Mouse (Mus musculus): ENCODE measurements around the gene Naaladl2. TPM values are rescaled to one million over a fixed set of nuclear protein-coding genes. Genes with fewer than 3 reads are reported as not detected.

Naaladl2 gene
- polyA plus RNA-seq, 1 experiment from 2014 or later = 3.3 TPM

DNA sequence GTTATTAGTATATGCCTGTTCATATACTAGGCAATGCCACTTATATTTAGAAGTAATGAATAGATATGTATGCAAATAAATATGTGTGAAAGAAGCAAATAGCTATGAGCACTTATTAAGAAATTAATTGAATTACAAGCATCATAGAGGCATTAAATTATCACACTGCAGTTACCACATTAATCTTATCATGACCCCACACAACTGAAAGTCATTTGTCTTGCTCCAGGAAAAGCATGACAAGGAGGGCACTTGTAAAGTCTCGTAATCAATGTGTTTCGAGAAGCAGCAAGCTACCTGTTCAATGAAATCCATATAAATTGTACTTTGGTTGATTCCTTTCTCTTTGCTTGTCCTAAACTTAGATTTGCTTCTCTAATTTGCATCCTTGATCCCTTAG, 1030.7 kb downstream of the Naaladl2 start:
- no peaks in the 10 kb centered on the region for H3K36me3 ChIP-seq (ENCODE audit: control insufficient read depth, insufficient read depth, low read length)
- WGBS = 79% methylated on average over 2 of the region's 2 CpGs
- no peak for ATAC-seq (ENCODE audit: low read depth)
- DNase-seq (ENCODE audit: low spot score) = no peak
- H3K4me1 ChIP-seq (ENCODE audit: control insufficient read depth, insufficient read depth, low read length) = no peaks in the 10 kb centered on the region
- H3K4me2 ChIP-seq (ENCODE audit: low read depth, low read length) = no peak overlapping the region
- H3K27me3 ChIP-seq (replicated peaks; ENCODE audit: control insufficient read depth, insufficient read depth, low read length) = no peaks in the 10 kb centered on the region
- H3K27ac ChIP-seq (replicated peaks; ENCODE audit: low read depth, low read length) = no peak overlapping the region
- H3K4me3 ChIP-seq (ENCODE audit: low read depth, low read length) = no peak overlapping the region
- no peaks in the 10 kb centered on the region for H3K9me3 ChIP-seq (ENCODE audit: control insufficient read depth, low read length)
- H3K9ac ChIP-seq (ENCODE audit: low read depth, low read length) = no peak overlapping the region

DNA sequence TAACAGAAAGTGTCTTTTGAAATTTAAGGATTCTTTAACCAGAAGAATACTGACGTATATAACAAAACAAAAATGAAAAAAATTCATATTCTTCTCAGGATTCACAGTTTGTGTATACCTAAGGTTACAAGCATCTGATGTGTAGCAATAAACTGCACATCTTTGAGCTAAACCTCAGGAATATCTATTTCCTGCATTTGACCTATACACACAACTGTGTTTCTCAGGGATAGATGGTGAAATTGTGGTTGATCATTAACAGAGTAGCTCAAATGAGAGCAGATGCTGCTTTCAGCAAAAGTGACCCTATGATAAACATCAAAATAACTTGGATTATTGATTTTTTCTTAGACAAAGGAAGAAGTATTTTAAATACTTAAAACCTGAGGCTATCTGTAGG, 1037.7 kb downstream of the Naaladl2 start:
- H3K27ac ChIP-seq (replicated peaks; ENCODE audit: low read depth, low read length) = no peak overlapping the region

GRCm38 (mm10) chr3:24079761-24080160, 1064.3 kb downstream of the Naaladl2 start:
- DNase-seq (ENCODE audit: low spot score) (no peak), ATAC-seq (ENCODE audit: low read depth) (no peak)
- no peak overlapping the region for H3K27ac ChIP-seq (replicated peaks; ENCODE audit: low read depth, low read length)
- no peaks in the 10 kb centered on the region for H3K9me3 ChIP-seq (ENCODE audit: control insufficient read depth, low read length)
- no peaks in the 10 kb centered on the region for H3K36me3 ChIP-seq (ENCODE audit: control insufficient read depth, insufficient read depth, low read length)
- H3K9ac ChIP-seq (ENCODE audit: low read depth, low read length) = no peak overlapping the region
- WGBS = 50% methylated on average over 4 of the region's 4 CpGs
- H3K4me2 ChIP-seq (ENCODE audit: low read depth, low read length) = no peak overlapping the region
- no peak overlapping the region for H3K4me3 ChIP-seq (ENCODE audit: low read depth, low read length)
- no peaks in the 10 kb centered on the region for H3K4me1 ChIP-seq (ENCODE audit: control insufficient read depth, insufficient read depth, low read length)
- H3K27me3 ChIP-seq (replicated peaks; ENCODE audit: control insufficient read depth, insufficient read depth, low read length) = no peaks in the 10 kb centered on the region

More for the DNA sequence above, 1037.7 kb downstream of the Naaladl2 start:
- Histone ChIP-seq H3K4me1 (ENCODE audit: control insufficient read depth, insufficient read depth, low read length) (no peaks in the 10 kb centered on the region), H3K36me3 (ENCODE audit: control insufficient read depth, insufficient read depth, low read length) (no peaks in the 10 kb centered on the region), H3K27me3 (replicated peaks; ENCODE audit: control insufficient read depth, insufficient read depth, low read length) (no peaks in the 10 kb centered on the region), H3K4me3 (ENCODE audit: low read depth, low read length) (no peak overlapping the region), H3K9me3 (ENCODE audit: control insufficient read depth, low read length) (no peaks in the 10 kb centered on the region), H3K9ac (ENCODE audit: low read depth, low read length) (no peak overlapping the region), H3K4me2 (ENCODE audit: low read depth, low read length) (no peak overlapping the region)
- WGBS = 80% methylated on average over 1 of the region's 1 CpGs
- no peak for ATAC-seq (ENCODE audit: low read depth)
- no peak for DNase-seq (ENCODE audit: low spot score)

- H3K27ac ChIP-seq (replicated peaks; ENCODE audit: low read depth, low read length) = no peak overlapping the region
- H3K4me1 ChIP-seq (ENCODE audit: control insufficient read depth, insufficient read depth, low read length) = peaks cover 4% of the 10 kb centered on the region
- no peaks in the 10 kb centered on the region for H3K27me3 ChIP-seq (replicated peaks; ENCODE audit: control insufficient read depth, insufficient read depth, low read length)
- H3K9me3 ChIP-seq (ENCODE audit: control insufficient read depth, low read length) = no peaks in the 10 kb centered on the region
- no peak overlapping the region for H3K4me3 ChIP-seq (ENCODE audit: low read depth, low read length)
- H3K4me2 ChIP-seq (ENCODE audit: low read depth, low read length) = no peak overlapping the region
- ATAC-seq (ENCODE audit: low read depth) (no peak), DNase-seq (ENCODE audit: low spot score) (peak; percentile 14)
- no peaks in the 10 kb centered on the region for H3K36me3 ChIP-seq (ENCODE audit: control insufficient read depth, insufficient read depth, low read length)
- WGBS = 68% methylated on average over 3 of the region's 3 CpGs
- no peak overlapping the region for H3K9ac ChIP-seq (ENCODE audit: low read depth, low read length)
These were observed 1072.8 kb downstream of the Naaladl2 start for GRCm38 (mm10) chr3:24071169-24071797.

- Histone ChIP-seq H3K27ac (replicated peaks; ENCODE audit: low read depth, low read length) (no peak overlapping the region), H3K4me2 (ENCODE audit: low read depth, low read length) (no peak overlapping the region)
- no peak for ATAC-seq (ENCODE audit: low read depth)
These were observed 1073.5 kb downstream of the Naaladl2 start for GRCm38 (mm10) chr3:24070424-24071168.

GRCm38 (mm10) chr3:24048217-24048616, 1095.8 kb downstream of the Naaladl2 start:
- Histone ChIP-seq H3K4me1 (ENCODE audit: control insufficient read depth, insufficient read depth, low read length) (no peaks in the 10 kb centered on the region), H3K36me3 (ENCODE audit: control insufficient read depth, insufficient read depth, low read length) (no peaks in the 10 kb centered on the region), H3K9ac (ENCODE audit: low read depth, low read length) (no peak overlapping the region), H3K4me2 (ENCODE audit: low read depth, low read length) (no peak overlapping the region), H3K27me3 (replicated peaks; ENCODE audit: control insufficient read depth, insufficient read depth, low read length) (no peaks in the 10 kb centered on the region), H3K9me3 (ENCODE audit: control insufficient read depth, low read length) (no peaks in the 10 kb centered on the region), H3K4me3 (ENCODE audit: low read depth, low read length) (no peak overlapping the region), H3K27ac (replicated peaks; ENCODE audit: low read depth, low read length) (no peak overlapping the region)
- ATAC-seq (ENCODE audit: low read depth) = no peak
- DNase-seq (ENCODE audit: low spot score) = no peak

More at GRCm38 (mm10) chr3:24070424-24071168, 1073.5 kb downstream of the Naaladl2 start:
- H3K4me3 ChIP-seq (ENCODE audit: low read depth, low read length) = no peak overlapping the region
- H3K4me1 ChIP-seq (ENCODE audit: control insufficient read depth, insufficient read depth, low read length) = peaks cover 4% of the 10 kb centered on the region
- peak; percentile 44 for DNase-seq (ENCODE audit: low spot score)
- WGBS = 25% methylated on average over 4 of the region's 4 CpGs
- H3K9ac ChIP-seq (ENCODE audit: low read depth, low read length) = no peak overlapping the region
- H3K27me3 ChIP-seq (replicated peaks; ENCODE audit: control insufficient read depth, insufficient read depth, low read length) = no peaks in the 10 kb centered on the region
- no peaks in the 10 kb centered on the region for H3K36me3 ChIP-seq (ENCODE audit: control insufficient read depth, insufficient read depth, low read length)
- no peaks in the 10 kb centered on the region for H3K9me3 ChIP-seq (ENCODE audit: control insufficient read depth, low read length)

DNA sequence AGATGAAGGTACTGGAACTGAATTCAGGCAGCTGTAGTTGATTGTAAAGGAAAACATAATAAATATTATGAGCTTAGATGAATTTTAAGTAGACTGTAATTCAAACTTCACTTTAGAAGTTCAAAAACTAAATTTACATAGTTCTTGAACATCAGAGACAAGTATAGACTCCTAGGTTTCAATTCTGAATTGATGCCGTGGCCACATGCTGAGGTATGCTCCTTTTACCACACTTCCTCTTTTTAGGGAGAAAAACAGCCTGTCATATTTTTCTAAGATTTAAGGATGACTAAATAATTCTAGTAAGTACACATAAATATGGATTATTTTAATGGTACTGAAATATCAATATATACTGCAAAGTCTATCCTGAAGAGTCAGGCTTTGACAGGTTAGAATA, 1142.3 kb downstream of the Naaladl2 start:
- ATAC-seq (ENCODE audit: low read depth) = no peak
- no peaks in the 10 kb centered on the region for H3K36me3 ChIP-seq (ENCODE audit: control insufficient read depth, insufficient read depth, low read length)
- no peaks in the 10 kb centered on the region for H3K4me1 ChIP-seq (ENCODE audit: control insufficient read depth, insufficient read depth, low read length)
- H3K27ac ChIP-seq (replicated peaks; ENCODE audit: low read depth, low read length) = no peak overlapping the region
- no peaks in the 10 kb centered on the region for H3K9me3 ChIP-seq (ENCODE audit: control insufficient read depth, low read length)
- no peak overlapping the region for H3K4me2 ChIP-seq (ENCODE audit: low read depth, low read length)
- DNase-seq (ENCODE audit: low spot score) = no peak
- H3K9ac ChIP-seq (ENCODE audit: low read depth, low read length) = no peak overlapping the region
- WGBS = 77% methylated on average over 1 of the region's 1 CpGs
- H3K27me3 ChIP-seq (replicated peaks; ENCODE audit: control insufficient read depth, insufficient read depth, low read length) = no peaks in the 10 kb centered on the region
- H3K4me3 ChIP-seq (ENCODE audit: low read depth, low read length) = no peak overlapping the region

DNA sequence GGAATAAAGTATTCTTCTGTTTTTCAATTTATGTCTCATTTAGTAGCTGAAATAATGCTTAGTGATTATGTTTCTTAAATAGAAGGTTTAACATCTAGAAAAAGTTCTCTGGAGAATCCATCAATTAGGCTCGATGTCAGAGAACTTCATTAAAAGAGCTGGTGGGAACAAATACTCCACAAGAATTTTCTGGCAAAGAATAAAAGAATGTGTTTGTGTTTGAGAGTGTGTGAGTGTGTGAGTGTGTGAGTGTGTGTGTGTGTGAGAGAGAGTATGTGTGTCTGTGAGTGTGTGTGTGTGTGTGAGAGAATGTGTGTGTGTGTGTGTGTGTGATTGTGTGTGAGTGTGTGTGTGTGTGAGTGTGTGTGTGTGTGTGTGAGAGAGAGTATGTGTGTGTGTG, 1170.3 kb downstream of the Naaladl2 start:
- 68% methylated on average over 1 of the region's 1 CpGs for WGBS
- Histone ChIP-seq H3K27me3 (replicated peaks; ENCODE audit: control insufficient read depth, insufficient read depth, low read length) (no peaks in the 10 kb centered on the region), H3K27ac (replicated peaks; ENCODE audit: low read depth, low read length) (no peak overlapping the region), H3K4me2 (ENCODE audit: low read depth, low read length) (no peak overlapping the region), H3K4me3 (ENCODE audit: low read depth, low read length) (no peak overlapping the region), H3K9ac (ENCODE audit: low read depth, low read length) (no peak overlapping the region), H3K9me3 (ENCODE audit: control insufficient read depth, low read length) (no peaks in the 10 kb centered on the region), H3K4me1 (ENCODE audit: control insufficient read depth, insufficient read depth, low read length) (no peaks in the 10 kb centered on the region), H3K36me3 (ENCODE audit: control insufficient read depth, insufficient read depth, low read length) (no peaks in the 10 kb centered on the region)
- DNase-seq (ENCODE audit: low spot score) (no peak), ATAC-seq (ENCODE audit: low read depth) (no peak)

Measured in embryonic facial prominence, embryonic 14.5 days (tissue).